Mouse (Mus musculus) monocyte, adult 5-6 weeks (primary cell): ENCODE results near the gene Ptpra. TPM values are rescaled to one million over a fixed set of nuclear protein-coding genes. Genes with fewer than 3 reads are reported as not detected.
"Not testable (repeated sequence)": the region's sequence is repeated elsewhere in the genome, so short reads cannot be mapped to it uniquely, and the experiment has no call there.

Source experiments
- ATAC-seq: fragments of 153-309, 156-312 bp; replicated peaks from 2 replicates; pipeline ENCODE4 v1.8.0; 2017; ENCODE audit warnings: mild to moderate bottlenecking; ENCODE audit not compliant: low TSS enrichment, insufficient number of reproducible peaks, severe bottlenecking, poor library complexity, low FRiP score
- total RNA-seq: library from RNA; stranded (forward); fragments of 200-1000, 200-491, 200-594 nt; gene quantifications from 3 replicates; pipeline ENCODE4 v1.2.3, GENCODE M21; 2017

Gene Ptpra
- total RNA-seq, 1 experiment from 2014 or later: 103 TPM

GRCm38 (mm10) chr2:130529925-130530324 is 79.8 kb downstream of the Ptpra start:
- no peak for ATAC-seq

- ATAC-seq: no peak
Measured at GRCm38 (mm10) chr2:130532201-130532600, 82.1 kb downstream of the Ptpra start.

- ATAC-seq: no peak
Measured at GRCm38 (mm10) chr2:130535017-130535416, 84.9 kb downstream of the Ptpra start.

- ATAC-seq: no peak
Measured at GRCm38 (mm10) chr2:130536890-130537289, 86.8 kb downstream of the Ptpra start.

- ATAC-seq: no peak
Measured at GRCm38 (mm10) chr2:130538876-130539546, 88.9 kb downstream of the Ptpra start.

- no peak; the same call in 1 of the 2 replicates for ATAC-seq
Measured at GRCm38 (mm10) chr2:130540266-130540665, 90.2 kb downstream of the Ptpra start.

GRCm38 (mm10) chr2:130546957-130547356 is 96.9 kb downstream of the Ptpra start:
- ATAC-seq: no peak

GRCm38 (mm10) chr2:130554841-130555240 is 104.8 kb downstream of the Ptpra start:
- ATAC-seq: no peak

- no peak for ATAC-seq
Measured at GRCm38 (mm10) chr2:130556292-130556691, 106.2 kb downstream of the Ptpra start.

- no peak for ATAC-seq
Measured at GRCm38 (mm10) chr2:130557462-130557861, 107.4 kb downstream of the Ptpra start.

- ATAC-seq: no peak
Measured at GRCm38 (mm10) chr2:130558015-130558414, 107.9 kb downstream of the Ptpra start.

GRCm38 (mm10) chr2:130563212-130564055 is 113.4 kb downstream of the Ptpra start, which contains the start of gene Mrps26:
Gene Mrps26 (plus strand): TSS chr2:130563742.
- peak; percentile 91 for ATAC-seq

GRCm38 (mm10) chr2:130564063-130564462 is 114.0 kb downstream of the Ptpra start:
- no peak for ATAC-seq

GRCm38 (mm10) chr2:130564983-130565382 is 114.9 kb downstream of the Ptpra start:
- no peak for ATAC-seq

GRCm38 (mm10) chr2:130568921-130569320 is 118.8 kb downstream of the Ptpra start:
- ATAC-seq: no peak

- ATAC-seq: no peak
Measured at GRCm38 (mm10) chr2:130569926-130570325, 119.8 kb downstream of the Ptpra start.

- ATAC-seq: no peak
Measured at GRCm38 (mm10) chr2:130574960-130575359, 124.9 kb downstream of the Ptpra start.

GRCm38 (mm10) chr2:130575873-130576272 is 125.8 kb downstream of the Ptpra start, which contains the start of gene Oxt:
Gene Oxt (plus strand): TSS chr2:130576173.
- ATAC-seq: no peak

- not testable (repeated sequence) for ATAC-seq
Measured at GRCm38 (mm10) chr2:130576564-130576963, 126.5 kb downstream of the Ptpra start.

GRCm38 (mm10) chr2:130577021-130577420 is 126.9 kb downstream of the Ptpra start:
- ATAC-seq: no peak
